Mouse (Mus musculus) hindbrain, embryonic 10.5 days (tissue): ENCODE results near the gene Zdhhc23. TPM values are rescaled to one million over a fixed set of nuclear protein-coding genes. Genes with fewer than 3 reads are reported as not detected.

Experiments
- DNase-seq: peaks from one replicate; pipeline ENCODE4 v3.0.0-alpha.2; 2017; ENCODE audit warnings: low spot score
- H3K27ac ChIP-seq: fragments of 300-500 bp; sonication (generic); 2 replicates; pipeline ENCODE4 v1.5.1; 2016; ENCODE audit warnings: mild to moderate bottlenecking, moderate library complexity
- H3K27me3 ChIP-seq: fragments of 300-500 bp; sonication (generic); 2 replicates; pipeline ENCODE4 v1.6.1; 2016; ENCODE audit warnings: mild to moderate bottlenecking; ENCODE audit not compliant: poor library complexity, insufficient read depth, severe bottlenecking
- H3K36me3 ChIP-seq: fragments of 300-500 bp; sonication (generic); 2 replicates; pipeline ENCODE4 v1.6.1; 2016; ENCODE audit warnings: mild to moderate bottlenecking, moderate library complexity
- H3K4me1 ChIP-seq: fragments of 300-500 bp; sonication (generic); replicated peaks from 2 replicates; pipeline ENCODE4 v1.6.1; 2016; ENCODE audit warnings: mild to moderate bottlenecking
- H3K4me3 ChIP-seq: fragments of 300-500 bp; sonication (generic); 2 replicates; pipeline ENCODE4 v1.5.1; 2016; ENCODE audit warnings: mild to moderate bottlenecking, moderate library complexity
- H3K9me3 ChIP-seq: fragments of 300-500 bp; sonication (generic); 2 replicates; pipeline ENCODE4 v1.6.1; 2016; ENCODE audit warnings: mild to moderate bottlenecking, moderate library complexity
- WGBS: fragments of 180-500 bp; shearing (Covaris S2); methylation state at CpG from one replicate; pipeline ENCODE4 v1.1.7; 2016; 5-methylcytosine and 5-hydroxymethylcytosine counted together
- polyA plus RNA-seq: library from polyadenylated mRNA; unstranded; fragments of >200 nt; fragmentation: Nextera tagmentation; extraction: Ambion mirVana; gene quantifications from 2 replicates; pipeline ENCODE4 v1.2.1, GENCODE M21; 2016

The Zdhhc23 gene
- polyA plus RNA-seq, 1 experiment from 2014 or later = 0.25 TPM

GRCm38 (mm10) chr16:43925846-43926245 lies 53.7 kb downstream of the Zdhhc23 start:
- WGBS = 89% methylated on average over 1 of the region's 1 CpGs
- Histone ChIP-seq H3K9me3 (no peaks in the 10 kb centered on the region), H3K36me3 (no peaks in the 10 kb centered on the region), H3K27ac (no peak overlapping the region), H3K4me3 (no peak overlapping the region), H3K4me1 (no peaks in the 10 kb centered on the region), H3K27me3 (no peaks in the 10 kb centered on the region)
- no peak for DNase-seq

- no peak for DNase-seq
- WGBS = 78% methylated on average over 6 of the region's 6 CpGs
Measured at GRCm38 (mm10) chr16:43925001-43925558, 54.5 kb downstream of the Zdhhc23 start.

GRCm38 (mm10) chr16:43922630-43923029 lies 57.0 kb downstream of the Zdhhc23 start:
- Histone ChIP-seq H3K4me3 (no peak overlapping the region), H3K4me1 (no peaks in the 10 kb centered on the region), H3K27me3 (no peaks in the 10 kb centered on the region), H3K9me3 (no peaks in the 10 kb centered on the region), H3K27ac (no peak overlapping the region), H3K36me3 (no peaks in the 10 kb centered on the region)
- 77% methylated on average over 3 of the region's 3 CpGs for WGBS
- DNase-seq = no peak

More at GRCm38 (mm10) chr16:43925001-43925558, 54.5 kb downstream of the Zdhhc23 start:
- Histone ChIP-seq H3K4me3 (no peak overlapping the region), H3K36me3 (no peaks in the 10 kb centered on the region), H3K9me3 (no peaks in the 10 kb centered on the region), H3K4me1 (no peaks in the 10 kb centered on the region), H3K27me3 (no peaks in the 10 kb centered on the region), H3K27ac (no peak overlapping the region)

GRCm38 (mm10) chr16:43922024-43922423 lies 57.6 kb downstream of the Zdhhc23 start:
- no peaks in the 10 kb centered on the region for H3K27me3 ChIP-seq
- no peak overlapping the region for H3K27ac ChIP-seq
- no peak for DNase-seq
- H3K36me3 ChIP-seq = no peaks in the 10 kb centered on the region
- 67% methylated on average over 2 of the region's 2 CpGs for WGBS
- H3K9me3 ChIP-seq = no peaks in the 10 kb centered on the region
- no peaks in the 10 kb centered on the region for H3K4me1 ChIP-seq
- no peak overlapping the region for H3K4me3 ChIP-seq

GRCm38 (mm10) chr16:43918867-43919266 lies 60.7 kb downstream of the Zdhhc23 start:
- Histone ChIP-seq H3K9me3 (no peaks in the 10 kb centered on the region), H3K36me3 (peaks cover 13% of the 10 kb centered on the region), H3K27me3 (no peaks in the 10 kb centered on the region), H3K27ac (no peak overlapping the region), H3K4me1 (no peaks in the 10 kb centered on the region), H3K4me3 (no peak overlapping the region)
- DNase-seq = no peak
- WGBS = 93% methylated on average over 3 of the region's 3 CpGs

Other genes with a start within 250 kb of the Zdhhc23 start
- gene Drd3, start 225.8 kb downstream of the Zdhhc23 start, polyA plus RNA-seq = not detected in 2 replicates
- 12.7 and 15.2 TPM in 2 replicates for gene Ccdc191, start 90.0 kb downstream of the Zdhhc23 start, polyA plus RNA-seq
- 25.1 and 31.5 TPM in 2 replicates for gene Qtrt2, start 53.0 kb downstream of the Zdhhc23 start, polyA plus RNA-seq
- gene Gramd1c, start 83.6 kb upstream of the Zdhhc23 start, polyA plus RNA-seq = 2.5 and 3.0 TPM in 2 replicates
- gene Atp6v1a, start 159.9 kb upstream of the Zdhhc23 start, polyA plus RNA-seq = 43.3 and 47.6 TPM in 2 replicates
- 78.0 and 123 TPM in 2 replicates for gene Naa50, start 160.0 kb upstream of the Zdhhc23 start, polyA plus RNA-seq
- 2.4 and 2.6 TPM in 2 replicates for gene Usf3, start 193.5 kb upstream of the Zdhhc23 start, polyA plus RNA-seq